Mouse (Mus musculus): ENCODE measurements around the gene Synj2. TPM values are rescaled to one million over a fixed set of nuclear protein-coding genes. Genes with fewer than 3 reads are reported as not detected.

Gene Synj2
- polyA plus RNA-seq, 1 experiment from 2014 or later = 0.62 TPM

DNA sequence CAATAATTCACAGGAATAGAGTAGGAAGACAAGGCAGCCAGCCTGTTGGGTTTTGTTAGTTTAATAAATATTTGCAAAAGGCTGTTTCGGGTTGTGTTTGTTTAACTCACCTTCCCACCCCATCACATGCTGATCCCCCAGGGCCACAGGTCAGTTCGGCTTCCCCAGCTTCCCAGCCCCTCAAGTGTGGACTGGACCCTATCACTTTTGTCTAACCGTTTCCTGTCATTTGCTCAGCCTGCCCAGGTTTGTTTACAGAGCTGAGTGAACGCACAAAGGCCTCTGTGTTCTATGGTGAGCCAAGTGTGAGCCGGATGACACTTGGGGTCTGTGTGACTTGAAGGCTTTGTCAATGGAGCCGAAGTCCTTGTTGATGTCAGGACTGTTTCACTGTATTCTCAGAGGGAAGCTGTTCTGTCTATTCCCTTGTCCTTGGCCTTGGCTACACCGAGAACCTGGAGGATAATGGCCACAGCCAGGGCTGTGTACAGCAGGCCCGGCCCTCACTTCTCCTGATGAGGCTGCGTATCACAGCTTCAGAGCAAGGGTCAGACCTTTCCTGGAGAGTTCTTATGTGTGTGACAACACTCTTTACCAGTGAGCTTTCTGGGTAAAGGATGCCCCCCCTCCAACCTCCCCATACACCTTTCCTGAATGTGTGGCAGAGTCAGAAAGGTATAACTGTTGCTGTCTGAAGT lies 24.2 kb downstream of the Synj2 start:
- Histone ChIP-seq H3K9me3 (ENCODE audit: low read length) (no peaks in the 10 kb centered on the region), H3K36me3 (replicated peaks; ENCODE audit: insufficient read depth, low read length) (no peaks in the 10 kb centered on the region), H3K9ac (replicated peaks) (no peak overlapping the region), H3K27me3 (ENCODE audit: insufficient read depth, low read length) (no peaks in the 10 kb centered on the region), H3K27ac (ENCODE audit: low read depth) (peak overlapping the region; percentile 78), H3K4me1 (ENCODE audit: insufficient read depth) (peaks cover 11% of the 10 kb centered on the region), H3K4me3 (ENCODE audit: low read depth, low read length) (no peak overlapping the region), H3K4me2 (ENCODE audit: low read depth, low read length) (no peak overlapping the region)
- TF ChIP-seq EP300 (IDR thresholded peaks at IDR 0.05; ENCODE audit: low read depth) (no peak), CTCF (IDR thresholded peaks at IDR 0.05; ENCODE audit: low read depth) (no peak)
- DNase-seq = no peak
- 43% methylated on average over 9 of the region's 9 CpGs for WGBS (ENCODE audit: insufficient replicate concordance)
- peak; percentile 69 for ATAC-seq

DNA sequence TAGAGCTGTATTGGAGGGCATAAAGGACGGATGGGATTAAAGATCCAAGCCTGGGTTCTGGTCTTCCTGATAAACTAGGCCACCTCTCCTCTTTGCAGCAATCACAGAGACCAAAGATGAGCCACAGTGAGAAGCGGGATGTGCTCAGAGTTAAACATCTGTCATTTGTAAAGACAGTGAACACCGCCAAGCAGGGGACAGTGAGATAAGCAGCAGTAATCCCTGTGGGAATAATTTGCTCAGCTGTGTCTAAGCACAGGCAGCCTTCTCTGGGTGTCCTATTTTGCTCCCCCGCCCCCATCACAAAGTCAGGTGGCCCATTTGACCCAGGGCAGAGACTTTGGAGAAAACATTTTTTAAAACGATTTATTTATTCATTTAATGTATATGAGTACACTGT lies 25.6 kb downstream of the Synj2 start:
- Histone ChIP-seq H3K4me2 (ENCODE audit: low read depth, low read length) (no peak overlapping the region), H3K27me3 (ENCODE audit: insufficient read depth, low read length) (no peaks in the 10 kb centered on the region), H3K9me3 (ENCODE audit: low read length) (no peaks in the 10 kb centered on the region), H3K4me1 (ENCODE audit: insufficient read depth) (peaks cover 11% of the 10 kb centered on the region), H3K9ac (replicated peaks) (no peak overlapping the region), H3K27ac (ENCODE audit: low read depth) (no peak overlapping the region), H3K36me3 (replicated peaks; ENCODE audit: insufficient read depth, low read length) (no peaks in the 10 kb centered on the region), H3K4me3 (ENCODE audit: low read depth, low read length) (no peak overlapping the region)
- TF ChIP-seq CTCF (IDR thresholded peaks at IDR 0.05; ENCODE audit: low read depth) = no peak
- TF ChIP-seq EP300 (IDR thresholded peaks at IDR 0.05; ENCODE audit: low read depth) = no peak
- no peak for DNase-seq
- 75% methylated on average over 5 of the region's 5 CpGs for WGBS (ENCODE audit: insufficient replicate concordance)
- ATAC-seq = no peak

DNA sequence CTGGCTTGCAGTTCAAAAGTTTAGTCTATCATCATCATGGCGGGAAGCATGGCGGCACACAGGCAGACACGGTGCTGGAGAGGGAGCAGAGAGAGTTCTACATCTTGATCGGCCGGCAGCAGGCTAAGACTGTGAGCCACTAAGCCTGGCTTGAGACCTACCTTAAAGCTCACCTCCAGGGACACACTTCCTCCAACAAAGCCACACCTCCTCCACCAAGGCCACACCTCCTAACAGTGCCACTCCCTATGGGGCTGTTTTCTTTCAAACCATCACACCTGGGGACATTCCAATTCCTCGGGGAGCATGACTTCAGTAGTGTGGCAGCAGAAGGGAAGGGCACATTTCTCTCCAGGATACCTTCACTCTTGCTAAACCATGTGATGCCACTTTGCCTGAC lies 27.5 kb downstream of the Synj2 start:
- no peak overlapping the region for H3K9ac ChIP-seq (replicated peaks)
- H3K4me3 ChIP-seq (ENCODE audit: low read depth, low read length) = no peak overlapping the region
- no peak for DNase-seq
- H3K4me2 ChIP-seq (ENCODE audit: low read depth, low read length) = no peak overlapping the region
- H3K9me3 ChIP-seq (ENCODE audit: low read length) = no peaks in the 10 kb centered on the region
- no peaks in the 10 kb centered on the region for H3K36me3 ChIP-seq (replicated peaks; ENCODE audit: insufficient read depth, low read length)
- TF ChIP-seq CTCF (IDR thresholded peaks at IDR 0.05; ENCODE audit: low read depth) (no peak), EP300 (IDR thresholded peaks at IDR 0.05; ENCODE audit: low read depth) (no peak)
- no peaks in the 10 kb centered on the region for H3K27me3 ChIP-seq (ENCODE audit: insufficient read depth, low read length)
- ATAC-seq = no peak
- WGBS (ENCODE audit: insufficient replicate concordance) = 65% methylated on average over 6 of the region's 6 CpGs
- H3K27ac ChIP-seq (ENCODE audit: low read depth) = no peak overlapping the region
- H3K4me1 ChIP-seq (ENCODE audit: insufficient read depth) = peaks cover 11% of the 10 kb centered on the region

DNA sequence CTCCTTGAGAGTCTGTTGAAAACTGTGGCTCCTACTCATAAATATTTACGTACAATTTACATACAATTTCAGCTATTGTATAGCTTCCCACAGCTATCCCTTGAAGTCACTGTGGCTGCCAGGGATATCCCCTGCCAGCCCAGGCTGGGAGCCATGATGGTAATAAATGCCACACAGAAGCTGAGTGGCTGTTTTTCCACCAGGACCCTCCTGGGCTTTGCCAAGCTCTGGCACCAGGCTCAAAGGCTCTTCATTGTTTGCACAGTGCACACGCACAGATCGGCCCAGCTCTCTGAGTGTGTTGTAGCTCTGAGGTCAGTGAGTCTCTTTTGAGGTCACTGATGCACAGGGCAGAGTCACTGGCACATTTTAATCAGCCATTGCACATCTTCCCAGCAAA lies 28.2 kb downstream of the Synj2 start:
- WGBS (ENCODE audit: insufficient replicate concordance) = 65% methylated on average over 3 of the region's 3 CpGs
- H3K4me2 ChIP-seq (ENCODE audit: low read depth, low read length) = no peak overlapping the region
- H3K27ac ChIP-seq (ENCODE audit: low read depth) = peak overlapping the region; percentile 60
- peaks cover 11% of the 10 kb centered on the region for H3K4me1 ChIP-seq (ENCODE audit: insufficient read depth)
- no peaks in the 10 kb centered on the region for H3K9me3 ChIP-seq (ENCODE audit: low read length)
- no peak overlapping the region for H3K4me3 ChIP-seq (ENCODE audit: low read depth, low read length)
- no peaks in the 10 kb centered on the region for H3K36me3 ChIP-seq (replicated peaks; ENCODE audit: insufficient read depth, low read length)
- no peak overlapping the region for H3K9ac ChIP-seq (replicated peaks)
- peak; percentile 71 for ATAC-seq
- no peaks in the 10 kb centered on the region for H3K27me3 ChIP-seq (ENCODE audit: insufficient read depth, low read length)
- TF ChIP-seq EP300 (IDR thresholded peaks at IDR 0.05; ENCODE audit: low read depth) (no peak), CTCF (IDR thresholded peaks at IDR 0.05; ENCODE audit: low read depth) (no peak)
- DNase-seq = no peak

DNA sequence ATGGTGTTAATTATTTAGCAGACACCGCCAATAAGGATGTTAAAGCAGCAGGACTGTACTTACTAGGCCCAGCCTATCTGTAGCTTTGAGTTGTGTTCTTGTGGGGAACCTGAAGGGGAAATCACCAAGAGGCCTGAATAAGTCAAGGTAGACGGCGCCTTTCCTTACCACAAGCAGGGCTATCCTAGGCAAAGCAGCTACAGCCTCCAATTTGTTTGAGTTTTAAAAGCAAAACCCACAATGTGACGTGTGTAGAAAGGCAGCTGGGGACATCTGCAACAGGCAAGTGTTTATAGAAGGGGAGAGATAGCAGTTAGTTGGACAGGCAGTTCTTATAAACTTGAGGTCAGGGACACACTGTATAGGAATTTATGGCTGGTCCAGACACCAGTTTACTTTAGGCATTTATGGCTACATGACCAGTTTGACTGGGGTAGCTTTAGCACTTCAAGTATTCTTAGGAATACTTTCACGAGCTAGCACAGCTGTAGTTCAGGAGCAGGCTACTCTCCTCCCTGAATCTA lies 29.3 kb downstream of the Synj2 start:
- Histone ChIP-seq H3K9ac (replicated peaks) (0 out of 2 replicates have a peak overlapping the region, but pooled peaks have one; percentile 7), H3K4me1 (ENCODE audit: insufficient read depth) (peaks cover 15% of the 10 kb centered on the region), H3K9me3 (ENCODE audit: low read length) (no peaks in the 10 kb centered on the region), H3K4me3 (ENCODE audit: low read depth, low read length) (no peak overlapping the region), H3K4me2 (ENCODE audit: low read depth, low read length) (no peak overlapping the region), H3K36me3 (replicated peaks; ENCODE audit: insufficient read depth, low read length) (no peaks in the 10 kb centered on the region), H3K27me3 (ENCODE audit: insufficient read depth, low read length) (no peaks in the 10 kb centered on the region), H3K27ac (ENCODE audit: low read depth) (peak overlapping the region; percentile 60; the same call in 1 of the 2 replicates)
- ATAC-seq = no peak
- WGBS (ENCODE audit: insufficient replicate concordance) = 68% methylated on average over 5 of the region's 5 CpGs
- DNase-seq = no peak
- TF ChIP-seq CTCF (IDR thresholded peaks at IDR 0.05; ENCODE audit: low read depth) (no peak), EP300 (IDR thresholded peaks at IDR 0.05; ENCODE audit: low read depth) (no peak)

DNA sequence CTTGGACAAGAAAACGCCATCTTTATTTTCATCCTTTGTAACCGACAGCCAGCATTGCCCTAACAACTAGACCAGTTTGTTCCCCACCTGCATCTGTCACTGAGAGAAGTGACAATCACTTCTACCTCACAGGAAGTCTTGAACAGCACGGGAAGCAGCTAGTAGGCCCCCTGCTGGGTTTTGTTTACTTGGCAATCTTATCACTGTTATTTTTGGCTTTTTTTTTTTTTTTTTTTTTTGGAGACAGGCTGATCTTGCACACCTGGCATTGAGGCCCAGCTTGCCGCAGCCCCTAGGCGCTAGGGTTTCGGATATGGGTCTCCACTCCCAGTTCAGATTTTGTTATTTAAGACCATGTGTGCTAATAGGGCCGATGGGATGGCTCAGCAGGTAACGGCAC lies 32.5 kb downstream of the Synj2 start:
- DNase-seq (no peak), ATAC-seq (no peak)
- H3K36me3 ChIP-seq (replicated peaks; ENCODE audit: insufficient read depth, low read length) = no peaks in the 10 kb centered on the region
- H3K9me3 ChIP-seq (ENCODE audit: low read length) = no peaks in the 10 kb centered on the region
- H3K4me3 ChIP-seq (ENCODE audit: low read depth, low read length) = no peak overlapping the region
- H3K4me2 ChIP-seq (ENCODE audit: low read depth, low read length) = no peak overlapping the region
- H3K27ac ChIP-seq (ENCODE audit: low read depth) = no peak overlapping the region
- no peaks in the 10 kb centered on the region for H3K27me3 ChIP-seq (ENCODE audit: insufficient read depth, low read length)
- peaks cover 36% of the 10 kb centered on the region for H3K4me1 ChIP-seq (ENCODE audit: insufficient read depth)
- TF ChIP-seq EP300 (IDR thresholded peaks at IDR 0.05; ENCODE audit: low read depth) (no peak), CTCF (IDR thresholded peaks at IDR 0.05; ENCODE audit: low read depth) (no peak)
- WGBS (ENCODE audit: insufficient replicate concordance) = 56% methylated on average over 8 of the region's 8 CpGs
- no peak overlapping the region for H3K9ac ChIP-seq (replicated peaks)
